Mouse (Mus musculus) bone marrow, adult 2 months (tissue): ENCODE measurements around the gene Gnptab.

Experiments
- CTCF ChIP-seq: fragments of 200-500 bp; IDR thresholded peaks from 2 replicates; pipeline ENCODE4 v1.5.1; 2011; ENCODE audit warnings: low read length, control low read depth; ENCODE audit not compliant: control insufficient read depth, insufficient read depth
- POLR2A ChIP-seq: fragments of 200-500 bp; IDR thresholded peaks from 2 replicates; pipeline ENCODE4 v1.6.1; 2011; ENCODE audit warnings: low read depth, mild to moderate bottlenecking, control low read depth, low read length, borderline replicate concordance; ENCODE audit not compliant: control insufficient read depth

DNA sequence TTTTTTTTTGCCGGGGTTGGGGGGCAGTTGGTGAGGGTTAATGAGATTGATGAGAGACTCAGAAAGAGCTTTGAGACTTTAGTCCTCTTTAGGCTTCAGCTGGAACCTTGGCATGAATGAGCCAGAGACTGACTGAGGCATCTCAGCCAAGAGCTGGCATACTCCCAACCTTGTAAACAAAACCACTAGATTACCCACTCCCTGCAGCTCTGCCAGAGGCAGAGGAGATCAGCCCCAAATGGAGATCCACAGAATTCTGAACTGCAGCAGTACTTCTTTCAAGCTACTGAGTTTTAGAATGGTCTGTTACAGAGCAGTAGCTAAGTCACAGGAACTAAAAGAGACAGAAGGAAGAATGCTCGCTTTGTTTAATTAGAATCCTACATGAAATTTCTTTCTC, 72.3 kb downstream of the Gnptab start:
- TF ChIP-seq POLR2A (no peak), CTCF (no peak)
